Mouse (Mus musculus): ENCODE measurements at regions not wholly inside any gene's neighbourhood (a gene's known extent, or its start where the extent isn't known, plus 50 kb on each side); places are given as distances from the start of the nearest gene placed in this dataset.

- no peak for TF ChIP-seq POLR2A (IDR thresholded peaks at IDR 0.05; ENCODE audit: control insufficient read depth, extremely low read depth, insufficient read depth, low read length, poor library complexity)
- TF ChIP-seq CTCF (IDR thresholded peaks at IDR 0.05; ENCODE audit: borderline replicate concordance, control insufficient read depth, extremely low read depth, insufficient read depth, low read length, poor library complexity): no peak
These were observed 170.6 kb upstream of the Slc25a13 start for GRCm38 (mm10) chr6:6387571-6387970.
